Mouse (Mus musculus): Measurements from ENCODE around the gene Lrrc10b. TPM values are rescaled to one million over a fixed set of nuclear protein-coding genes. Genes with fewer than 3 reads are reported as not detected.

The Lrrc10b gene
- total and polyA plus RNA-seq, 3 experiments, result not detected

DNA sequence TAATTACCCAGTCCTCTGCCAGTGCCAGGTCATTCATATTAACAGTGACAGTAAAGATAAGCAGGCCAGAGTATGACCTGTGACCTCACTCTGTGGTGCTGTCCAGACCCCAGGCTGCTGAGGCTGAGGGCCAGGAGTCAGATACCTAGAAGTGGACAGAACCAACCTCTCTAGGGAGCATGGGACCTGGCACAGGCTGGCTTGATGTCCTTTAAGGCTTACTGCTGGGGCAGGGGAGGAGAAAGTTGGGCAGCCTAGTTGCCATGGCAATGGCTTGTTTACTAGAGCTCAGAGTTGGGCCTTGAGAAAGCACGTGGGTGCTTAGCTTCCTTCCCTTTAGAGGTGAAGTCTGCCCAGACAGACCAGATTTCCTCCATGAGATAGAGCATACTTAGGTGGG, 20.5 kb downstream of the Lrrc10b start:
- H3K27me3 ChIP-seq (replicated peaks), result peaks cover 90% of the 10 kb centered on the region
- dilution Hi-C loops (cut with MboI; ENCODE audit: extremely low pct_ligation_motif_present, extremely low pct_unique_long_range_greater_than_20kb, low sequenced_read_pairs) (no loop called here), in situ Hi-C loops (cut with MboI; ENCODE audit: low pct_ligation_motif_present, low pct_unique_long_range_greater_than_20kb, low sequenced_read_pairs) (no loop called here)
- no peaks in the 10 kb centered on the region for H3K79me2 ChIP-seq (replicated peaks; ENCODE audit: control insufficient read depth, extremely low read depth, insufficient read depth, poor library complexity, severe bottlenecking)
- H3K27ac ChIP-seq (ENCODE audit: insufficient read depth, low read depth), result no peak overlapping the region
- no peak overlapping the region for H3K4me2 ChIP-seq (ENCODE audit: insufficient read depth, low read depth, poor library complexity, severe bottlenecking)
- H3K36me3 ChIP-seq (replicated peaks in 1 of 2; ENCODE audit: control insufficient read depth in 1 of 2, insufficient read depth in 1 of 2, low read length in 1 of 2), result no peaks in the 10 kb centered on the region
- H3K4me1 ChIP-seq (ENCODE audit: control insufficient read depth in 1 of 2, insufficient read depth in 2 of 2), result peaks cover 15 to 37% of the 10 kb centered on the region in 2 experiments
- H3K4me3 ChIP-seq (replicated peaks in 1 of 3; ENCODE audit: low read depth in 2 of 3, low read length in 2 of 3, poor library complexity in 1 of 3), result no peak overlapping the region
- no peaks in the 10 kb centered on the region for H3K9me3 ChIP-seq (replicated peaks; ENCODE audit: low read length)
- no peak overlapping the region for H3K9ac ChIP-seq (ENCODE audit: insufficient read depth, low read depth)
- no peak for DNase-seq (ENCODE audit: extremely low read depth)
- TF ChIP-seq ELF1 (IDR thresholded peaks at IDR 0.05; ENCODE audit: low read depth, low read length) (no peak), BHLHE40 (IDR thresholded peaks at IDR 0.05; ENCODE audit: low read depth, low read length) (no peak), MYC (IDR thresholded peaks at IDR 0.05; ENCODE audit: low read depth, low read length) (no peak), ZNF384 (IDR thresholded peaks at IDR 0.05; ENCODE audit: low read depth, low read length) (no peak), CTCF (conservative IDR thresholded peaks at IDR 0.05 in 1 of 2, IDR thresholded peaks at IDR 0.05 in 1 of 2; ENCODE audit: low read depth in 2 of 2, low read length in 2 of 2) (no peak), POLR2A (IDR thresholded peaks at IDR 0.05; ENCODE audit: low read depth, low read length) (no peak), EP300 (IDR thresholded peaks at IDR 0.05; ENCODE audit: low read length) (no peak), MAFK (IDR thresholded peaks at IDR 0.05; ENCODE audit: insufficient replicate concordance, low read length) (no peak), TCF12 (IDR thresholded peaks at IDR 0.05; ENCODE audit: low read depth, low read length) (no peak), E2F4 (IDR thresholded peaks at IDR 0.05; ENCODE audit: insufficient replicate concordance, low read depth, low read length) (no peak), NELFE (IDR thresholded peaks at IDR 0.05; ENCODE audit: low read depth, low read length) (no peak), USF1 (IDR thresholded peaks at IDR 0.05; ENCODE audit: low read depth, low read length) (no peak), ETS1 (conservative IDR thresholded peaks at IDR 0.05; ENCODE audit: low read depth, low read length) (no peak), KAT2A (IDR thresholded peaks at IDR 0.05; ENCODE audit: insufficient replicate concordance, low read length) (no peak), RCOR1 (conservative IDR thresholded peaks at IDR 0.05; ENCODE audit: low read depth, low read length) (no peak), ZC3H11A (IDR thresholded peaks at IDR 0.05; ENCODE audit: low read depth, low read length) (no peak), SMC3 (IDR thresholded peaks at IDR 0.05; ENCODE audit: low read depth, low read length) (no peak), ZKSCAN1 (IDR thresholded peaks at IDR 0.05; ENCODE audit: borderline replicate concordance, low read depth, low read length) (no peak), CHD2 (IDR thresholded peaks at IDR 0.05; ENCODE audit: low read length) (no peak)

DNA sequence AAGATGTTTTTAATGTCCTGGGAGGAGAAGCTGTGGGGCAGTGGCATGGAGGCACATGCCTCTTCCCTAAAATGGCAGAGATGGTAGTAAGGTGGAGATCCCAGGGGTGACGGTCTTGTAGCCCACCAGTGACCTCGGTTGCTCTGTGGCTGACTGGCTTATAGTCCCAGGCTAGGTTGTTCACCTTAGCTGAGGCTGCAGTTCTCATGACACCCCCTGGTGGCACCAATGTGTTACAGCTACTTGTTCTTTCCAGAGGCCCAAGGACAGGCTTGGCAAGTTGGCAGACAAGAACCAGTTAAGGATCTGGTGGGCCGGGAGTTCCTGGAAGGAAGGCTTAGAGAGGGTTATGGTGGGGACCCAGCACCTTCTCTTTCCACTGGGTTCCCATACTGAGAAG, 21.4 kb downstream of the Lrrc10b start:
- DNase-seq (ENCODE audit: extremely low read depth), result peak; percentile 73
- Histone ChIP-seq H3K4me2 (ENCODE audit: insufficient read depth, low read depth, poor library complexity, severe bottlenecking) (no peak overlapping the region), H3K4me1 (ENCODE audit: control insufficient read depth in 1 of 2, insufficient read depth in 2 of 2) (peaks cover 23 to 46% of the 10 kb centered on the region in 2 experiments), H3K79me2 (replicated peaks; ENCODE audit: control insufficient read depth, extremely low read depth, insufficient read depth, poor library complexity, severe bottlenecking) (no peaks in the 10 kb centered on the region), H3K27ac (ENCODE audit: insufficient read depth, low read depth) (no peak overlapping the region), H3K9ac (ENCODE audit: insufficient read depth, low read depth) (no peak overlapping the region), H3K9me3 (replicated peaks; ENCODE audit: low read length) (no peaks in the 10 kb centered on the region), H3K36me3 (replicated peaks in 1 of 2; ENCODE audit: control insufficient read depth in 1 of 2, insufficient read depth in 1 of 2, low read length in 1 of 2) (no peaks in the 10 kb centered on the region), H3K4me3 (replicated peaks in 1 of 3; ENCODE audit: low read depth in 2 of 3, low read length in 2 of 3, poor library complexity in 1 of 3) (no peak overlapping the region), H3K27me3 (replicated peaks) (peaks cover 86% of the 10 kb centered on the region)
- dilution Hi-C loops (cut with MboI; ENCODE audit: extremely low pct_ligation_motif_present, extremely low pct_unique_long_range_greater_than_20kb, low sequenced_read_pairs) (no loop called here), in situ Hi-C loops (cut with MboI; ENCODE audit: low pct_ligation_motif_present, low pct_unique_long_range_greater_than_20kb, low sequenced_read_pairs) (no loop called here)
- peak; percentile 95 for TF ChIP-seq SMC3 (IDR thresholded peaks at IDR 0.05; ENCODE audit: low read depth, low read length)
- TF ChIP-seq CTCF (conservative IDR thresholded peaks at IDR 0.05 in 1 of 2, IDR thresholded peaks at IDR 0.05 in 1 of 2; ENCODE audit: low read depth in 2 of 2, low read length in 2 of 2), result peak; percentile 52 to 87
- peak; percentile 87 for TF ChIP-seq MAFK (IDR thresholded peaks at IDR 0.05; ENCODE audit: insufficient replicate concordance, low read length)
- TF ChIP-seq RAD21 (IDR thresholded peaks at IDR 0.05; ENCODE audit: low read depth, low read length), result peak; percentile 67
- peak; percentile 20; the same call in 1 of the 2 replicates for TF ChIP-seq ZC3H11A (IDR thresholded peaks at IDR 0.05; ENCODE audit: low read depth, low read length)
- TF ChIP-seq TCF12 (IDR thresholded peaks at IDR 0.05; ENCODE audit: low read depth, low read length), result no peak
- no peak for TF ChIP-seq E2F4 (IDR thresholded peaks at IDR 0.05; ENCODE audit: insufficient replicate concordance, low read depth, low read length)
- TF ChIP-seq EP300 (IDR thresholded peaks at IDR 0.05; ENCODE audit: low read length), result no peak
- no peak for TF ChIP-seq BHLHE40 (IDR thresholded peaks at IDR 0.05; ENCODE audit: low read depth, low read length)

Data from CH12.LX (cell line).